In the genomic region with DNA sequence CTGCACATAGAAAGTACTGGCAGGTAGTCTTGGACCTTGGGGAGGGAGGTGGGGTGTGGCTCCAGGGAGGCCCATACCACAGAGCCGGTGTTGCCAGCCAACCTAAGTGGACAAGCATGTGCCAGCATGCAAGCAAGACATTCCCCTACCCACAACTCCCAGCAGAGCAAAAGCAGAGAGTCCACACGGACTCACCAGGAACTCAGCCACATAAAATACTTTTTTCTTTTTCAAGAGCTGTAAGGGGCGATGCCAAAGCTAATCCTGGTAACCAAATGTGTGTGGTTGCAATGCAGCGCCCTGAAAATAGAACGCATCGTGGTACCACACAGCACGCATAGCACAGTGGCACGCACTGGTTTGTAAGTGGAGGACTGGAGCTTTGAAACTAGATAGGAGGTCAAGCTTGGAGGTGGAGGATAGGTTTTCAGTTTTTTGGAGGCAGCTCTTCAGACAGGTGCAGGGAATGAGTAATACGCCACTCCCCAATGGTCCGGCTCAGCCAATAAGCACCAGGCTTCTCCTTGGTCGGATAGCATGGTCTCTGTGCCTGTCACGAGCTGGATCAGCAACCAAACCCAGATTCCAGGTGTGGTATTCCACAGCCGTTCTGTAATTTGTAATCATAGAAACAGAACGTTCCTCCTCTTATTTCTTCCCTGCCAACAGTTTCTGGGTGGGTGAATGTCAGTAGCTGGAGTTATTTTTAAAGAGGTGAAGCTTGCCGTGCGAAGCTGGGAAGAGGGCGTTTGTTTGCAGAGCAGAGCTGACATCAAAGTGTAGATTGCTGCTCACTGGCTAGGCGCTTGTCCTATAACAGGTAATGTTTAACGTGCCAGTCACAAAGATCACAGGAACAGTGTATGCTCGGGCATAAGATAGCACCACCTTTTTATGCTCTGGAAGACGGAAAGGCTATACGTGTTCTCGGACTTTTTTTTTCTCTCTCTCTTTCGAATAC, we compare ENCODE assay signal across 8 mouse cellular contexts.
DNase-seq lines count a peak whose midpoint lies in the region; ATAC-seq lines count a peak whose summit lies in the region.

No protein-coding gene starts in this region.

- 0 out of 2 replicates have a peak, but pooled peaks have one; percentile 35 for ATAC-seq in limb, embryonic 12.5 days (ENCODE audit: insufficient number of reproducible peaks, insufficient read depth, low FRiP score, low TSS enrichment, low read depth)
- peak; percentile 74 for ATAC-seq in heart, embryonic 16.5 days (replicated peaks; ENCODE audit: extremely low read depth, insufficient read depth, low FRiP score)
- ATAC-seq in lung, embryonic 15.5 days (ENCODE audit: borderline replicate concordance, extremely low read depth, low FRiP score, low TSS enrichment), result peak; percentile 74

- 63% methylated on average over 24 of the region's 24 CpGs for WGBS in limb, embryonic 12.5 days
- WGBS in limb, embryonic 10.5 days, result 76% methylated on average over 24 of the region's 24 CpGs
- WGBS in heart, embryonic 16.5 days, result 35% methylated on average over 24 of the region's 24 CpGs
- 32% methylated on average over 24 of the region's 24 CpGs for WGBS in lung, embryonic 15.5 days

- H3K4me1 ChIP-seq in limb, embryonic 12.5 days (replicated peaks), result peaks cover 20% of the 10 kb centered on the region
- 0 out of 2 replicates have a peak, but pooled peaks cover 5% of the 10 kb centered on the region for H3K4me1 ChIP-seq in limb, embryonic 10.5 days
- H3K4me1 ChIP-seq in heart, embryonic 16.5 days (ENCODE audit: control insufficient read depth, insufficient read depth, low read length), result peaks cover 14% of the 10 kb centered on the region
- H3K4me1 ChIP-seq in lung, embryonic 15.5 days, result peaks cover 20% of the 10 kb centered on the region

- no peaks in the 10 kb centered on the region for H3K9me3 ChIP-seq in limb, embryonic 12.5 days
- no peaks in the 10 kb centered on the region for H3K9me3 ChIP-seq in limb, embryonic 10.5 days (replicated peaks)
- no peaks in the 10 kb centered on the region for H3K9me3 ChIP-seq in heart, embryonic 16.5 days (replicated peaks; ENCODE audit: control insufficient read depth, low read length)
- H3K9me3 ChIP-seq in lung, embryonic 15.5 days, result no peaks in the 10 kb centered on the region

- no peak overlapping the region for H3K9ac ChIP-seq in limb, embryonic 12.5 days (replicated peaks)
- peak overlapping the region; percentile 66 for H3K9ac ChIP-seq in heart, embryonic 16.5 days (ENCODE audit: low read length)
- peak overlapping the region; percentile 32 for H3K9ac ChIP-seq in lung, embryonic 15.5 days

- DNase-seq in limb, embryonic 10.5 days (ENCODE audit: low spot score), result no peak
- peak; percentile 80 for DNase-seq in layer of hippocampus, adult 9-11 months
- DNase-seq in yolk sac, embryonic 10.5 days (ENCODE audit: low spot score), result peak; percentile 80
- DNase-seq in cerebellum, adult 11-12 months, result no peak
- no peak for DNase-seq in embryo, embryonic 9.5 days (ENCODE audit: extremely low spot score)

- H3K4me3 ChIP-seq in limb, embryonic 12.5 days (replicated peaks), result no peak overlapping the region
- H3K4me3 ChIP-seq in limb, embryonic 10.5 days, result no peak overlapping the region
- H3K4me3 ChIP-seq in heart, embryonic 16.5 days (ENCODE audit: low read length), result peak overlapping the region; percentile 53
- H3K4me3 ChIP-seq in lung, embryonic 15.5 days, result peak overlapping the region; percentile 37

- H3K27me3 ChIP-seq in limb, embryonic 12.5 days, result no peaks in the 10 kb centered on the region
- H3K27me3 ChIP-seq in limb, embryonic 10.5 days (ENCODE audit: low read depth, poor library complexity, severe bottlenecking), result no peaks in the 10 kb centered on the region
- no peaks in the 10 kb centered on the region for H3K27me3 ChIP-seq in heart, embryonic 16.5 days (ENCODE audit: control insufficient read depth, insufficient read depth, low read length)
- no peaks in the 10 kb centered on the region for H3K27me3 ChIP-seq in lung, embryonic 15.5 days

- no peaks in the 10 kb centered on the region for H3K36me3 ChIP-seq in limb, embryonic 12.5 days
- no peaks in the 10 kb centered on the region for H3K36me3 ChIP-seq in limb, embryonic 10.5 days
- H3K36me3 ChIP-seq in heart, embryonic 16.5 days (ENCODE audit: control insufficient read depth, insufficient read depth), result no peaks in the 10 kb centered on the region
- H3K36me3 ChIP-seq in lung, embryonic 15.5 days, result no peaks in the 10 kb centered on the region

- 0 out of 2 replicates have a peak overlapping the region, but pooled peaks have one; percentile 41 for H3K27ac ChIP-seq in limb, embryonic 12.5 days
- H3K27ac ChIP-seq in limb, embryonic 10.5 days, result no peak overlapping the region
- H3K27ac ChIP-seq in heart, embryonic 16.5 days (ENCODE audit: low read length), result peak overlapping the region; percentile 88
- H3K27ac ChIP-seq in lung, embryonic 15.5 days, result peak overlapping the region; percentile 90

- H3K4me2 ChIP-seq in limb, embryonic 12.5 days, result peak overlapping the region; percentile 41
- H3K4me2 ChIP-seq in heart, embryonic 16.5 days (ENCODE audit: low read depth, low read length), result peak overlapping the region; percentile 45
- peak overlapping the region; percentile 48 for H3K4me2 ChIP-seq in lung, embryonic 15.5 days

Comparison
In these comparisons a context has a peak if more than half of its experiments do, and no peak if none do; other contexts are left out.
1. H3K4me3 ChIP-seq: peak in heart, embryonic 16.5 days (single experiment) and lung, embryonic 15.5 days (single experiment); none in limb, embryonic 12.5 days (single experiment) and limb, embryonic 10.5 days (single experiment).
2. DNase-seq: peak in layer of hippocampus, adult 9-11 months (single experiment) and yolk sac, embryonic 10.5 days (single experiment); none in limb, embryonic 10.5 days (single experiment), cerebellum, adult 11-12 months (single experiment) and embryo, embryonic 9.5 days (single experiment).
3. Peak in every context shown above with its lines, with median percentiles within 50 percentile points of each other: ATAC-seq and H3K4me2 ChIP-seq.